Mouse (Mus musculus) brain, embryonic 14.5 days (tissue): ENCODE data around the gene Smtnl1.

Experiments used
- CTCF ChIP-seq: fragments of 200-500 bp; IDR thresholded peaks from 2 replicates; pipeline ENCODE4 v1.5.1; 2012; ENCODE audit warnings: inconsistent platforms, mild to moderate bottlenecking, moderate library complexity, borderline replicate concordance; ENCODE audit not compliant: insufficient read depth, insufficient read length; ENCODE audit errors: extremely low read depth
- POLR2A ChIP-seq: fragments of 200-500 bp; IDR thresholded peaks from 2 replicates; pipeline ENCODE4 v1.6.1; 2012; ENCODE audit warnings: mild to moderate bottlenecking, inconsistent platforms, borderline replicate concordance; ENCODE audit not compliant: poor library complexity, insufficient read depth, insufficient read length, severe bottlenecking; ENCODE audit errors: extremely low read depth

DNA sequence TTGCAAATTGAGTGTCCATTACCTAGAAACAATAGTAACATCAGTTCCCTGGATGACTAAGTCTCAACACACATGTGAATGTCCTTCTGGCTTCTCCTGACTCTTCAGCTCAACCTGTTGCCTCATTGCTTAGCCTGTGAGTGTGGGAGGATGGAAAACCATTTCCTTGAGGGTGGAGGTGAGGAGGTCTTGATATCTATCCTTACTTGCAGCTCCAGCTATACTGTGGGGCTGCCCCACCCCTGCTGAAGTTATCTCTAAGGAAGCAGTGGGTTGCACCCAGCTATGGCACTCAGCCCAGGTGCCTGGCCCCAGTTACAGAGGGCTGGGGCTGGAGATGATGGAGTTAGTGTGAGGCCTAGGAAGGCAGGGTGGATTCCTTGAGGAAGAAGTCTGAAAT, 19.5 kb upstream of the Smtnl1 start:
- TF ChIP-seq CTCF (no peak), POLR2A (no peak)
